Mouse (Mus musculus) cortical plate, adult 2 months (tissue): ENCODE results near the gene Pomt2.

Experiments used
- CTCF ChIP-seq: fragments of 200-500 bp; IDR thresholded peaks from 2 replicates; pipeline ENCODE4 v1.5.1; 2011; ENCODE audit warnings: mild to moderate bottlenecking, control low read depth, low read length; ENCODE audit not compliant: insufficient read depth; ENCODE audit errors: extremely low read depth
- POLR2A ChIP-seq: fragments of 200-500 bp; IDR thresholded peaks from 2 replicates; pipeline ENCODE4 v1.6.1; 2011; ENCODE audit warnings: mild to moderate bottlenecking, low read length, control low read depth; ENCODE audit not compliant: insufficient read depth; ENCODE audit errors: extremely low read depth

GRCm38 (mm10) chr12:87066429-87066828 lies 81.3 kb downstream of the Pomt2 start:
- TF ChIP-seq CTCF (no peak), POLR2A (no peak)
